Mouse (Mus musculus) urinary bladder, postnatal 36 days (tissue): ENCODE results near the gene Nat9.

Source experiments
- DNase-seq, 2 experiments: peaks; one replicate each; pipeline ENCODE4 v3.0.0; 2022; ENCODE audit warnings: low spot score in 2 of 2, mixed read lengths in 1 of 2

Gene Nat9

GRCm38 (mm10) chr11:115217439-115218410 lies 30.1 kb upstream of the Nat9 start:
- no peak for DNase-seq

GRCm38 (mm10) chr11:115215123-115215522 lies 27.5 kb upstream of the Nat9 start:
- DNase-seq, result no peak

GRCm38 (mm10) chr11:115212116-115212515 lies 24.5 kb upstream of the Nat9 start:
- no peak for DNase-seq

- DNase-seq, result no peak
Observed at GRCm38 (mm10) chr11:115209958-115210357, 22.3 kb upstream of the Nat9 start.

GRCm38 (mm10) chr11:115208776-115209732 lies 21.4 kb upstream of the Nat9 start:
- DNase-seq, result peak in 1 of 2 experiments; percentile 22

- DNase-seq, result no peak
Observed at GRCm38 (mm10) chr11:115208126-115208525, 20.5 kb upstream of the Nat9 start.

- no peak for DNase-seq
Observed at GRCm38 (mm10) chr11:115202756-115203155, 15.1 kb upstream of the Nat9 start.

- DNase-seq, result peak; percentile 74 to 81
Observed at GRCm38 (mm10) chr11:115202316-115202715, 14.7 kb upstream of the Nat9 start.

- DNase-seq, result no peak
Observed at GRCm38 (mm10) chr11:115200520-115200919, 12.9 kb upstream of the Nat9 start.

GRCm38 (mm10) chr11:115198932-115199384 lies 11.3 kb upstream of the Nat9 start:
- DNase-seq, result no peak

- no peak for DNase-seq
Observed at GRCm38 (mm10) chr11:115197558-115197957, 9.9 kb upstream of the Nat9 start.

- no peak for DNase-seq
Observed at GRCm38 (mm10) chr11:115195933-115196332, 8.3 kb upstream of the Nat9 start.

GRCm38 (mm10) chr11:115194693-115195092 lies 7.0 kb upstream of the Nat9 start:
- DNase-seq, result no peak

- peak in 1 of 2 experiments; percentile 60 for DNase-seq
Observed at GRCm38 (mm10) chr11:115192180-115192579, 4.5 kb upstream of the Nat9 start.

GRCm38 (mm10) chr11:115189304-115189703 lies 1.6 kb upstream of the Nat9 start:
- no peak for DNase-seq

GRCm38 (mm10) chr11:115188539-115189231 lies 1.0 kb upstream of the Nat9 start:
- DNase-seq, result no peak

GRCm38 (mm10) chr11:115187224-115187639 lies 427 bp downstream of the Nat9 start, which contains the start of gene Tmem104:
Gene Tmem104 (plus strand): TSS chr11:115187487.
- DNase-seq, result peak; percentile 98 to 99

GRCm38 (mm10) chr11:115184973-115185372 lies 2.7 kb downstream of the Nat9 start:
- no peak for DNase-seq

- peak; percentile 80 to 85 for DNase-seq
Observed at GRCm38 (mm10) chr11:115181913-115182638, 5.6 kb downstream of the Nat9 start.

- peak in 1 of 2 experiments; percentile 53 for DNase-seq
Observed at GRCm38 (mm10) chr11:115179881-115180280, 7.8 kb downstream of the Nat9 start.

GRCm38 (mm10) chr11:115179191-115179590 lies 8.5 kb downstream of the Nat9 start:
- DNase-seq, result no peak
